Mouse (Mus musculus) embryo, embryonic 11 days (tissue): ENCODE data around the gene 4930402F06Rik.

Experiments
- DNase-seq: peaks from one replicate; pipeline ENCODE4 v3.0.0-alpha.2; 2015

The 4930402F06Rik gene

GRCm38 (mm10) chr2:35397096-35397495 lies at the start of gene 4930402F06Rik:
TSS of gene 4930402F06Rik (minus strand) at chr2:35397175.
- DNase-seq: no peak

GRCm38 (mm10) chr2:35446300-35446699 lies 49.3 kb upstream of the 4930402F06Rik start:
- DNase-seq: no peak

GRCm38 (mm10) chr2:35445610-35446009 lies 48.6 kb upstream of the 4930402F06Rik start:
- no peak for DNase-seq

GRCm38 (mm10) chr2:35444764-35445262 lies 47.8 kb upstream of the 4930402F06Rik start:
- no peak for DNase-seq

- no peak for DNase-seq
Observed at GRCm38 (mm10) chr2:35443981-35444763, 47.2 kb upstream of the 4930402F06Rik start.

GRCm38 (mm10) chr2:35443325-35443724 lies 46.4 kb upstream of the 4930402F06Rik start:
- DNase-seq: no peak

GRCm38 (mm10) chr2:35442079-35442478 lies 45.1 kb upstream of the 4930402F06Rik start:
- DNase-seq: no peak

- no peak for DNase-seq
Observed at GRCm38 (mm10) chr2:35441419-35441818, 44.4 kb upstream of the 4930402F06Rik start.

GRCm38 (mm10) chr2:35440480-35440879 lies 43.5 kb upstream of the 4930402F06Rik start:
- DNase-seq: no peak

- no peak for DNase-seq
Observed at GRCm38 (mm10) chr2:35437796-35438195, 40.8 kb upstream of the 4930402F06Rik start.

- no peak for DNase-seq
Observed at GRCm38 (mm10) chr2:35434576-35435123, 37.7 kb upstream of the 4930402F06Rik start.

- DNase-seq: no peak
Observed at GRCm38 (mm10) chr2:35433428-35433827, 36.5 kb upstream of the 4930402F06Rik start.

GRCm38 (mm10) chr2:35432472-35432871 lies 35.5 kb upstream of the 4930402F06Rik start:
- peak; percentile 30 for DNase-seq

- DNase-seq: peak; percentile 46
Observed at GRCm38 (mm10) chr2:35432011-35432410, 35.0 kb upstream of the 4930402F06Rik start.

GRCm38 (mm10) chr2:35430806-35431205 lies 33.8 kb upstream of the 4930402F06Rik start:
- DNase-seq: no peak

GRCm38 (mm10) chr2:35428615-35429300 lies 31.8 kb upstream of the 4930402F06Rik start:
- DNase-seq: no peak

GRCm38 (mm10) chr2:35427559-35427958 lies 30.6 kb upstream of the 4930402F06Rik start:
- DNase-seq: peak; percentile 43

GRCm38 (mm10) chr2:35423711-35424339 lies 26.9 kb upstream of the 4930402F06Rik start:
- DNase-seq: no peak

GRCm38 (mm10) chr2:35422384-35422783 lies 25.4 kb upstream of the 4930402F06Rik start:
- no peak for DNase-seq

GRCm38 (mm10) chr2:35420681-35421080 lies 23.7 kb upstream of the 4930402F06Rik start:
- DNase-seq: no peak

- no peak for DNase-seq
Observed at GRCm38 (mm10) chr2:35419671-35420070, 22.7 kb upstream of the 4930402F06Rik start.

- DNase-seq: no peak
Observed at GRCm38 (mm10) chr2:35419243-35419642, 22.3 kb upstream of the 4930402F06Rik start.

- no peak for DNase-seq
Observed at GRCm38 (mm10) chr2:35417231-35417630, 20.3 kb upstream of the 4930402F06Rik start.
